Mouse (Mus musculus) bone marrow macrophage, adult 2 months (primary cell): ENCODE measurements around the gene Polr1d. TPM values are rescaled to one million over a fixed set of nuclear protein-coding genes. Genes with fewer than 3 reads are reported as not detected.

Experiments
- H3K27ac ChIP-seq: 2 replicates; pipeline ENCODE4 v1.5.1; 2012; ENCODE audit warnings: low read depth, low read length; ENCODE audit not compliant: insufficient read depth
- H3K4me1 ChIP-seq: 2 replicates; pipeline ENCODE4 v1.6.1; 2012; ENCODE audit warnings: low read length; ENCODE audit not compliant: control insufficient read depth, insufficient read depth
- H3K4me3 ChIP-seq: 2 replicates; pipeline ENCODE4 v1.5.1; 2012; ENCODE audit warnings: mild to moderate bottlenecking, low read length, moderate library complexity; ENCODE audit not compliant: insufficient read depth
- CTCF ChIP-seq: IDR thresholded peaks from 2 replicates; pipeline ENCODE4 v1.5.1; 2012; ENCODE audit warnings: low read depth, mild to moderate bottlenecking, low read length, moderate library complexity
- POLR2A ChIP-seq: IDR thresholded peaks from 2 replicates; pipeline ENCODE4 v1.6.1; 2012; ENCODE audit warnings: mild to moderate bottlenecking, low read depth, low read length, borderline replicate concordance
- polyA plus RNA-seq: library from polyadenylated mRNA; stranded (reverse); fragments of >200 nt; gene quantifications from 2 replicates; pipeline ENCODE4 v1.2.4, GENCODE M21; 2012; ENCODE audit not compliant: missing spikeins, insufficient read depth, insufficient read length

Polr1d gene
- polyA plus RNA-seq, 1 experiment, result 120 TPM

- Histone ChIP-seq H3K4me3 (no peak overlapping the region), H3K27ac (no peak overlapping the region), H3K4me1 (peaks cover 40% of the 10 kb centered on the region)
- TF ChIP-seq POLR2A (no peak), CTCF (no peak)
These were observed 8.0 kb upstream of the Polr1d start for GRCm38 (mm10) chr5:147068876-147069275.

- Histone ChIP-seq H3K4me1 (peaks cover 40% of the 10 kb centered on the region), H3K4me3 (no peak overlapping the region), H3K27ac (no peak overlapping the region)
- no peak for TF ChIP-seq CTCF
- no peak for TF ChIP-seq POLR2A
These were observed 5.9 kb upstream of the Polr1d start for GRCm38 (mm10) chr5:147070791-147071516.

GRCm38 (mm10) chr5:147071886-147072285, 5.0 kb upstream of the Polr1d start:
- no peak overlapping the region for H3K27ac ChIP-seq
- TF ChIP-seq CTCF (no peak), POLR2A (no peak)
- no peak overlapping the region for H3K4me3 ChIP-seq
- peaks cover 40% of the 10 kb centered on the region for H3K4me1 ChIP-seq

GRCm38 (mm10) chr5:147073805-147074204, 3.0 kb upstream of the Polr1d start:
- no peak overlapping the region for H3K4me3 ChIP-seq
- peaks cover 40% of the 10 kb centered on the region for H3K4me1 ChIP-seq
- H3K27ac ChIP-seq, result no peak overlapping the region
- no peak for TF ChIP-seq CTCF
- no peak for TF ChIP-seq POLR2A

- peak overlapping the region; percentile 41; the same call in 1 of the 2 replicates for H3K27ac ChIP-seq
- H3K4me3 ChIP-seq, result peak overlapping the region; percentile 70
- TF ChIP-seq POLR2A (no peak), CTCF (no peak)
- H3K4me1 ChIP-seq, result peaks cover 40% of the 10 kb centered on the region
These were observed 1.5 kb upstream of the Polr1d start for GRCm38 (mm10) chr5:147075103-147076025.

- Histone ChIP-seq H3K4me3 (peak within 1 kb of the TSS; percentile 70), H3K4me1 (peaks cover 33% of the 10 kb centered on the region)
- TF ChIP-seq CTCF (no peak), POLR2A (no peak)
These were observed 638 bp upstream of the Polr1d start, which contains the start of gene Lnx2 for GRCm38 (mm10) chr5:147076026-147076798. Gene Lnx2 (minus strand): TSS chr5:147076586.

GRCm38 (mm10) chr5:147077305-147078034, 620 bp downstream of the Polr1d start:
- H3K4me1 ChIP-seq, result peaks cover 22% of the 10 kb centered on the region
- peak overlapping the region; percentile 17 for H3K27ac ChIP-seq
- TF ChIP-seq POLR2A, result no peak
- TF ChIP-seq CTCF, result no peak
- peak overlapping the region; percentile 70 for H3K4me3 ChIP-seq

More at GRCm38 (mm10) chr5:147076026-147076798, 638 bp upstream of the Polr1d start, which contains the start of gene Lnx2:
- H3K27ac ChIP-seq, result peak within 1 kb of the TSS; percentile 41; the same call in 1 of the 2 replicates

GRCm38 (mm10) chr5:147078110-147078900, 1.5 kb downstream of the Polr1d start:
- Histone ChIP-seq H3K4me3 (peak overlapping the region; percentile 70), H3K4me1 (peaks cover 16% of the 10 kb centered on the region), H3K27ac (peak overlapping the region; percentile 17)
- TF ChIP-seq CTCF, result no peak
- no peak for TF ChIP-seq POLR2A
